Mouse (Mus musculus) c-Kit-positive CD71-positive TER-119-positive erythroid progenitor cells, embryonic 14.5 days (primary cell): ENCODE results near the gene Grn.

Experiments used
- DNase-seq: peaks from one replicate; pipeline ENCODE4 v3.0.0-alpha.2; 2013; ENCODE audit warnings: low spot score

Gene Grn

DNA sequence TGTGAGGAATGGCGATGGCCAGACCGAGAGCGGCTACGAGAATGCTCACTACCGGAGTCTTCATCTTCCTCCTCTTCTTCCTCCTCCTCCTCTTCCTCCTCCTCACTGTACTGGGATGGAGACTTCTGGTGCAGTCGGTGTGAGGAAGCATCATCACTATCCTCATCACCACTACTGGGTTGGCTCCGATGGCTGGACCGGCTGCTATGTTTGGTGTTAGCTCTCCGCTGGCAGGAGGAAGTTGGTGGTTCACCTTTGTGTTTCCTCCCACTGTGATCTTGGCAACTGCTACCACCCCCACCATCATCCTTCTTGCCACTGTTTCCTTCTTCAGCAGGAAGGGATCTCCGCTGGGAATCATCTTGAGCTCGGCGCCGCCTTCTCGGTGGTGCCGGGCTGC, 50.0 kb downstream of the Grn start:
- no peak for DNase-seq

DNA sequence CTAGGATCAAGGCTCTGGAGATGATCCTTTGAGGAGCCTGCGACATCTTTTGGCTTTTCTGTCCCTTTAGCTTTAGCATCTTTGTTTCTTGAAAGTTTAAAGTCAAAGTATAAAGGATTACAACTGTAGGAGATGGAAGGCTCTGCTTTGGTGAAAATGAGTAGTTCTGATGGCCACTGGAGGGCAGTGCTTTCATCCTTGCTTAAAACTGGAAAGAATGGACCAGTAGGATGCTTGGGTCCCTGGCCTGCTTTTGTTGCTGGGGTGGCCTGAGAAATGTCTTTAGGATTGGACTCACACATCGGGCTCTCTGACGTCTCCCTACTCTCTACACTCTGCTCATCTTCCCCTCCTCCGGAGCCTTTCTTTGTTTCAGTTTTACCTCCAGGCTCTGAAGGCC, 50.8 kb downstream of the Grn start:
- no peak for DNase-seq

DNA sequence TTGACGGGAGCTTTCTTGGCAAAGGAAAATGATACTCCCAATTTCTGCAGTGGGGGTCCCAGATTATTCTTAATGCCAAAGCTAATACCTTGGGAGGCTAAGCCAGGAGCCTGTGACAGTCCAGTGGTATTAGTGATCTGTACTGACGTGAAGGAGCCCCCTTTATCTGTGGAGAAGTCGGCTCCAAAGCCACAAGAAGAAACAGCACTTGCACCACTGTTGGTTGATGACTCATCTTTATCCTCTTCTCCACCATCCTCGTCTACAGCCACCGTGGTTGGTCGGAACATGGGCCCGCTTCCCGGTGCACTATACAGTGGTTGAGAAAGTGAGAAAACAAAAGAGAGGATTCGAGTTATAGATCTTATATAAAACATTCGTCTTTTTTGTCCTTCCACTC, 51.7 kb downstream of the Grn start:
- no peak for DNase-seq
